Mouse (Mus musculus): ENCODE measurements around the gene Usp4.
"Not testable (repeated sequence)": the region's sequence is repeated elsewhere in the genome, so short reads cannot be mapped to it uniquely, and the experiment has no call there.

The Usp4 gene

GRCm38 (mm10) chr9:108347540-108348289 is at the start of gene Usp4:
TSS of gene Usp4 (plus strand) at chr9:108347853.
- DNase-seq (ENCODE audit: low spot score in 2 of 2): peak; percentile 68 to 69

- DNase-seq (ENCODE audit: low spot score in 2 of 2): no peak
Measured at GRCm38 (mm10) chr9:108301853-108302252, 45.8 kb upstream of the Usp4 start.

GRCm38 (mm10) chr9:108304716-108305115 is 42.9 kb upstream of the Usp4 start:
- DNase-seq (ENCODE audit: low spot score in 2 of 2): no peak

GRCm38 (mm10) chr9:108305170-108305569 is 42.5 kb upstream of the Usp4 start:
- DNase-seq (ENCODE audit: low spot score in 2 of 2): no peak

DNA sequence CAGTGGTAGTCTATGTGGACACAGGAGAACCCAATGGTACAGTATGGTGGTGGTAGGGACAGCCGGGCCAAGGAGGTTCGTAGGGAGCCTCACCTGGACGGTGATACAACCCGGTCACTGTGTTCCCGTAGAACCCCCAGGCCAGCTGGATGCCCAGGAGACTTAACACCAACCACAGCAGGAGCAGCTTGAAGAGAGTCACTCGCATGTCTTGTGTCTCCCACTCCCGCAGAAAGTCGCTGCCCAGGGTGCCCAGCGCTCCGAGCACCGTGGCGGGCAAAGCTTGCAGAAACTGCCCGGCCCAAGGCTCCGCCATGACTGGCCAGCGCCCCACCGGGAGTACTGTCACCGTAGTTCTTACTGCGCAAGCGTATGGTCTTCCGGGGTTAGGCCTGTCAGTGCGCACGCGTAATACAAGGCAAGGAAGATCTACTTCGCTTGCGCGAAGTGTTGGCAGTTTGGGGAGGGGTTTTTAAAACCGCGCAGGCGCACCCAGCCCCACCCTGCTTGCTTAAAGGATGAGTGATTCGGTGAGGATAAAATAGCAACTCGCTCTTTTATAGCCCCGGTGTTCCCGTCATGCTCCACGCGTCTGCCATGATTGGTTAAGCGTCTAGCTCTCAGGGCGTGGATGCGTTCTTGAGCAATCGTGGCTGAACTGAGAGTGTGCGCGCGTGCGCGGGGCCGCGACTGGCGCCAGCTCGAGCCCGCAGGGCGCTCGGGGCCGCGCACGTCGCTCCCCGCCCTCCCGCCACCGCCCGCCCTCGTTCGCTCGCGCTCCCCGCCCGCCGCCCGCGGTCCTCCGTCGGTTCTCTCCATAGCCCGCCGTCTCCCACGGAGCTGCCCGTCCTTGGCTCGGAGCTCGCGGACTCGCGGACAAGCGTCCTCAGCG is 41.8 kb upstream of the Usp4 start, which contains the start of the genes Rhoa and Tcta:
Gene Rhoa, plus strand, starts transcription at position 501 of the 892 bp plus-strand sequence.
Gene Tcta, minus strand, starts transcription at position 532 of the 892 bp plus-strand sequence.
- DNase-seq (ENCODE audit: low spot score in 2 of 2): peak; percentile 97

GRCm38 (mm10) chr9:108306571-108306980 is 41.1 kb upstream of the Usp4 start:
- peak in 1 of 2 experiments; percentile 26 for DNase-seq (ENCODE audit: low spot score in 2 of 2)

DNA sequence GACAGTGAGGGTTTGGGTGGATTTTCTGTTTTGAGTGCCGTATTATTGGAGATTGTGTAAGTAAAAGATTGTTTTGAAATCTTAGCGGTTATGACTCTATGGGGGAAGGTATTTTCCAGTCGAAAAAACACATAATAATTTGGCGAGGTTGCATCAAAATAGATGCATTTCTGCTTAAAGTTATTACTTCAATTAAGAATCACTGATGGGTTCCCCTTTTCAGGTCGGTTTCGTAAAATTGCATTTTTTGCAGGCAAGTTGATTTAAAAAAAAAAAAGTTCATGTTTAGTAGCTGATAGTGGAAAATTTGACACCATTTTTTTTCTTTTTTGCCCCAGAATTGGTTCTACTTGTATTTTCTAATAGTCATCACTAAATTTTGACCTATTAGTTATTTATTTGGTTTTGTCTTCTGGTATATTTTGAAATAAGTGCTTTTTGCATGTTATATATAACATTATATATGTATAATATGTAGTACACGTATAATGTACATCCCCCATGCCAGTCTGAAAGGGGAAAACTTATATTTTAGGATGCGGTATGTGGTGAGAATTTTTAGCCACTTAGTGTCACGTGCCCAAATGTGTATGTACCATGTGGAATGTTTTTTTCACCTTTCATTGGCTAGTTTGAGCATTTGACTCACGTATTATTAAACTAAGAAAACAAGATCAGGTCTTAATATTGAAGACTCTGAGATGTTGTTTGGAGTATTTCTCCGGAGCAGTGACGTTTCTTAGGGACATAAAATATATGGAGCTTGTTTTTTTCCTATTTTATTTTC is 40.4 kb upstream of the Usp4 start:
- DNase-seq (ENCODE audit: low spot score in 2 of 2): no peak

- DNase-seq (ENCODE audit: low spot score in 2 of 2): no peak
Measured at GRCm38 (mm10) chr9:108308141-108308540, 39.5 kb upstream of the Usp4 start.

DNA sequence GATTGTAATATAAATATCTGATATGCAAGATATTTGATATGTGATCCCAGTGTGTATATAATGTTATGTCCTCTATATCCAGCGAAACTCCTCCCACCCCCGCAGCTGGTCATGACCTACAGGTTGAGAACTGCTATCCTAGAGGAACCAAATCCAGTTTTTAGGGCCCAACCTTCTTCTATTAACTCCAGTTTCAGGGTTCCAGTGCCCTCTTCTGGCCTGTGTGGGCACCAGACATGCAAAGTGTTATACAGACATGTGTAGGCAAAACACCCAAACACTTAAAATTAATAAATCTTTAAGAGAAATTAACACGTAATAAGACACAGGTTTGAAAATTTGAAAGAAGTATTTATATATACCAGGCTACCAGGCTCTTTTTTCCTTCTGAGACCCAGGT is 30.1 kb upstream of the Usp4 start:
- DNase-seq (ENCODE audit: low spot score in 2 of 2): no peak

DNA sequence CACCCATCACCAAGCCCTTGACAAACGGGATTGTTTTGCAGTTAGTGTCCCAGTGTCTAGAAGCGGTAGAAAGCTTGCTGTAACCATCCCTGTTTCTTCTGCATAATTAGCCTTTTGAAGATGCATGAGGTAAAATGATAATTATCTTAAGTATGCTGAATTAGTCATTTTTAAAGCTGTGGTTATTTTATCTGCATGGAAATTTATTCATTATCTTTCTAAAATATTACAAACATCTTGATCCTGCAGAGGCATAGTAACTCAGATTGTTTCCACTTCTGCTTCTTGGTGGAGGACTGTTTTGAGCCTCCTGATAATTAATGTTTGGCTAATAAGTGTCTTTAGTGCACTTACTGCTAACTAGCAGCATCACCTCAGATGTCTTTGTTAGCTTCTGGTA is 29.2 kb upstream of the Usp4 start:
- no peak for DNase-seq (ENCODE audit: low spot score in 2 of 2)

DNA sequence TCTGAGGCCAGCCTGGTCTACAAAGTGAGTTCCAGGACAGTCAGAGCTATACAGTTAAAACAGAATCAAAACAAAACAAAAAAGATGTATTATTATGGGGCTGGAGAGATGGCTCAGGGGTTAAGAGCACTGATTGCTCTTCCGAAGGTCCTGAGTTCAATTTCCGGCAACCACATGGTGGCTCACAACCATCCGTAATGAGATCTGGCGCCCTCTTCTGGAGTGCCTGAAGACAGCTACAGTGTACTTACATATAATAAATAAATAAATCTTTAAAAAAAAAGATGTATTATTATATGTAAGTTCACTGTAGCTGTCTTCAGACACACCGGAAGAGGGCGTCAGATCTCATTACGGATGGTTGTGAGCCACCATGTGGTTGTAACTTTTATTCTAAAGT is 25.6 kb upstream of the Usp4 start:
- not testable (repeated sequence) for DNase-seq (ENCODE audit: low spot score in 2 of 2)

DNA sequence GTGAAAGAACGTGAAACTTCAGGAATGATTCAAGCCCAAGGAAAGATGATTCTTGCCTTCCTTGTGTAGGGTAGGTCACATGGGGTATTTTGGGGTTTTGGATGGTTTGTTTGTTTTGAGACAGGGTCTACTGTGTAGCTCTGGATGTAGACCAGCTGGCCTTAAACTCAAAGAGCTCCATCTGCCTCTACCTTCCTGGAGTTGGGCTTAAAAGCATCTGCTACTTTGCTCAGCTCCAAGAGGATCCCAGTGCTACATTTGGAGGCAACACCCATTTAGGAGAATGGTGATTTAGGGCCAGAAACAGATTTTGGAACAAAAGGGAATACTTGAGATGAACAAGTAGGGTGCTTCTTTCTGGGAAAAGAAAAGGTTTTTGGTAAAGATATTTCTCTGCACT is 22.9 kb upstream of the Usp4 start:
- DNase-seq (ENCODE audit: low spot score in 2 of 2): no peak

DNA sequence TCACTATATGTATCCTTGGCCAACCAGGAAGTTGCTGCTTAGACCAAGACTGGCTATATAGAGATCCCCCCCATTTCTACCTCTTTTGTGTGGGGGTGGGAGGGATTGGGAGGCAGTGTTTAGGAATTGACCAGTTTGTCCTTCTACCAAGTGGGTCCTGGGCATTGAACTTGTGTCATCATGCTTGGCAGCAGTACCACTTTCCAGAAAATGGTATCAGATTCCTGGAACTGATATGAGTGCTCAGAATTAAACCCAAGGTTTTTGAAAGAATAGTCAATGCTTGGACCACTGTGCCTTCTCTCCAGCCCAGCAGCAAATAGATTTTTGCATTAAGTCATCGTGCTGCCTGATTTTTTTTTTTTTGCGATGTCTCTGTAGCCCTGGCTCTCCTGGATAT is 21.8 kb upstream of the Usp4 start:
- DNase-seq (ENCODE audit: low spot score in 2 of 2): no peak

DNA sequence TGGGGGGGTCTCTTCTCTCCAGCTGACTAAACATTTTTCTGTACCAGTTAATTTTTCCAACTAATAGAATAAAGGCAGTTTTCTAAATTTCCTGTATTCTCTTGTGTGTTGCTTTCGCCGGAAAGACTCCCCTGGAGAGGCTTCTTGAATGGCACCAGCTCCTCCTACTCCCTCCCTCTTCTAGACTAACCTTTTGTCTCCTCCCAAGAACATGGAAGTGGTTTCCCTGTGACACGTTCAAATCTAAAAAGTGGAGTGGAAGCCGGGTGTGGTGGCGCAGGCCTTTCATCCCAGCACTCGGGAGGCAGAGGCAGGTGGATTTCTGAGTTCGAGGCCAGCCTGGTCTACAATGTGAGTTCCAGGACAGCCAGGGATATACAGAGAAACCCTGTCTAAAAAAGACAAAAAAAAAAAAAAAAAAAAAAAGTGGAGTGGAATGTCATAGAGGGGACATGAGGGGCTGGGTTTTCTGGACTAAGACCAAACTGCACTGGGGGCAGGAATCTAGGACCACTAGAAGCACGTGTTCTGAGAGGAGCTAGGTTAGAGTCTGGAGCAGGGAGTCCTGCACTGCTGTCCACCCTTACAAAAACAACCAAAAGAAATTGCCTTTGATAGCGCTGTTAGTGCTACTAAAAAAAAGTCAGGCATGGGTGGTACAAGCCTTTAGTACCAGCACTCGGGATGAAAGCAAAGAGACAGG is 9.7 kb upstream of the Usp4 start:
- DNase-seq (ENCODE audit: low spot score in 2 of 2): no peak

- DNase-seq (ENCODE audit: low spot score in 2 of 2): no peak
Measured at GRCm38 (mm10) chr9:108338551-108338885, 9.1 kb upstream of the Usp4 start.

GRCm38 (mm10) chr9:108338886-108339781 is 8.5 kb upstream of the Usp4 start, which contains the start of gene Gpx1:
TSS of gene Gpx1 (plus strand) at chr9:108338903.
- DNase-seq (ENCODE audit: low spot score in 2 of 2): peak; percentile 61 to 68

- DNase-seq (ENCODE audit: low spot score in 2 of 2): no peak
Measured at GRCm38 (mm10) chr9:108339886-108340257, 7.8 kb upstream of the Usp4 start.

GRCm38 (mm10) chr9:108340258-108341138 is 7.2 kb upstream of the Usp4 start:
- DNase-seq (ENCODE audit: low spot score in 2 of 2): no peak

DNA sequence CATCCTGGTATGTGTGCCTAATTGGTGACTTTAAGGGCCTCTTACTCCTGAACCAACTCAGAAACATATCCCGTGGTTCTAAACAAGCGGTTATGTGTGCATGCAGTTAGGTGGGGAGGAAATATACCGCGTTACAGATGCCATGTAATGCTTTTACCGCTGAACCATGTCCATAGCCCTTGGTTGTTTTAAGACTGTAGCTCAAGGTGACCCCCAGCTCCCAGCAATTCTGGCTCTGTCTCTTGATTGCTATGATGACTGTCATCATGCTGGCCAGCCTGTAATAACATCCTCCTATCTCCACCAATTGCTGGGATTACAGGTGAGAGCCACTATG is 6.5 kb upstream of the Usp4 start:
- DNase-seq (ENCODE audit: low spot score in 2 of 2): no peak
